Mouse (Mus musculus) heart, postnatal 36 days (tissue): ENCODE measurements around the gene Rapgef6. TPM values are rescaled to one million over a fixed set of nuclear protein-coding genes. Genes with fewer than 3 reads are reported as not detected.
"Not testable (repeated sequence)": the region's sequence is repeated elsewhere in the genome, so short reads cannot be mapped to it uniquely, and the experiment has no call there.

Experiments used
- DNase-seq, 2 experiments: peaks; one replicate each; pipeline ENCODE4 v3.0.0; 2021 to 2022
- intact Hi-C: fragments of 180-260 bp; cut with DNase I; formaldehyde crosslinking; loops from one replicate; pipeline ENCODE4 v1.15.1; 2025
- total RNA-seq, 2 experiments: library from RNA; stranded (reverse); gene quantifications; 2 replicates each; pipeline ENCODE4 v1.2.3; 2021

Gene Rapgef6
- total RNA-seq, 2 experiments from 2014 or later, result 17.5 to 18.4 TPM

GRCm38 (mm10) chr11:54554970-54555369 is 32.3 kb downstream of the Rapgef6 start:
- intact Hi-C loops, result no loop called here
- DNase-seq, result no peak

- intact Hi-C loops, result loop anchor here (10.0 kb wide), 1 partner anchor 302 kb away; the partner anchor contains the start of genes Hint1 and Lyrm7
- peak in 1 of 2 experiments; percentile 17 for DNase-seq
Measured at GRCm38 (mm10) chr11:54562761-54563160, 40.1 kb downstream of the Rapgef6 start.

GRCm38 (mm10) chr11:54567959-54568358 is 45.3 kb downstream of the Rapgef6 start:
- intact Hi-C loops, result loop anchor here (10.0 kb wide), 1 partner anchor 297 kb away; the partner anchor contains the start of genes Hint1 and Lyrm7
- no peak for DNase-seq

- intact Hi-C loops, result no loop called here
- no peak for DNase-seq
Measured at GRCm38 (mm10) chr11:54574741-54575140, 52.1 kb downstream of the Rapgef6 start.

- intact Hi-C loops, result no loop called here
- DNase-seq, result no peak
Measured at GRCm38 (mm10) chr11:54592585-54592984, 69.9 kb downstream of the Rapgef6 start.

- no peak for DNase-seq
- intact Hi-C loops, result no loop called here
Measured at GRCm38 (mm10) chr11:54594049-54594448, 71.4 kb downstream of the Rapgef6 start.

- intact Hi-C loops, result no loop called here
- no peak for DNase-seq
Measured at GRCm38 (mm10) chr11:54595053-54595452, 72.4 kb downstream of the Rapgef6 start.

GRCm38 (mm10) chr11:54595905-54596555 is 73.4 kb downstream of the Rapgef6 start:
- intact Hi-C loops, result no loop called here
- DNase-seq, result no peak

- intact Hi-C loops, result no loop called here
- no peak for DNase-seq
Measured at GRCm38 (mm10) chr11:54597902-54598447, 75.3 kb downstream of the Rapgef6 start.

GRCm38 (mm10) chr11:54601121-54601520 is 78.5 kb downstream of the Rapgef6 start:
- intact Hi-C loops, result no loop called here
- no peak for DNase-seq

- intact Hi-C loops, DNase-seq: not testable (repeated sequence)
Measured at GRCm38 (mm10) chr11:54602764-54603163, 80.1 kb downstream of the Rapgef6 start.

- intact Hi-C loops, result no loop called here
- no peak for DNase-seq
Measured at GRCm38 (mm10) chr11:54604415-54604814, 81.8 kb downstream of the Rapgef6 start.

GRCm38 (mm10) chr11:54613628-54614027 is 91.0 kb downstream of the Rapgef6 start:
- intact Hi-C loops, result no loop called here
- DNase-seq, result no peak

GRCm38 (mm10) chr11:54614560-54614959 is 91.9 kb downstream of the Rapgef6 start:
- no peak for DNase-seq
- intact Hi-C loops, result no loop called here

GRCm38 (mm10) chr11:54618841-54619240 is 96.2 kb downstream of the Rapgef6 start:
- intact Hi-C loops, result no loop called here
- no peak for DNase-seq

- intact Hi-C loops, result no loop called here
- DNase-seq, result no peak
Measured at GRCm38 (mm10) chr11:54621725-54622124, 99.1 kb downstream of the Rapgef6 start.

- no peak for DNase-seq
- intact Hi-C loops, result no loop called here
Measured at GRCm38 (mm10) chr11:54626905-54627304, 104.3 kb downstream of the Rapgef6 start.

- intact Hi-C loops, result no loop called here
- DNase-seq, result no peak
Measured at GRCm38 (mm10) chr11:54646420-54646819, 123.8 kb downstream of the Rapgef6 start.

GRCm38 (mm10) chr11:54648573-54648972 is 125.9 kb downstream of the Rapgef6 start:
- no peak for DNase-seq
- intact Hi-C loops, result no loop called here

GRCm38 (mm10) chr11:54655420-54655819 is 132.8 kb downstream of the Rapgef6 start:
- DNase-seq, result no peak
- intact Hi-C loops, result no loop called here

- intact Hi-C loops, result no loop called here
- no peak for DNase-seq
Measured at GRCm38 (mm10) chr11:54673575-54674298, 151.1 kb downstream of the Rapgef6 start.
